Mouse (Mus musculus) lung, postnatal 0 days (tissue): Measurements from ENCODE around the gene Frmd4a.

Experiments used
- CTCF ChIP-seq: IDR thresholded peaks from 2 replicates; pipeline ENCODE4 v1.5.1; 2016; ENCODE audit warnings: antibody characterized with exemption, mild to moderate bottlenecking
- EP300 ChIP-seq: IDR thresholded peaks from 2 replicates; pipeline ENCODE4 v1.6.1; 2016; ENCODE audit warnings: antibody characterized with exemption, mild to moderate bottlenecking, control low read depth

DNA sequence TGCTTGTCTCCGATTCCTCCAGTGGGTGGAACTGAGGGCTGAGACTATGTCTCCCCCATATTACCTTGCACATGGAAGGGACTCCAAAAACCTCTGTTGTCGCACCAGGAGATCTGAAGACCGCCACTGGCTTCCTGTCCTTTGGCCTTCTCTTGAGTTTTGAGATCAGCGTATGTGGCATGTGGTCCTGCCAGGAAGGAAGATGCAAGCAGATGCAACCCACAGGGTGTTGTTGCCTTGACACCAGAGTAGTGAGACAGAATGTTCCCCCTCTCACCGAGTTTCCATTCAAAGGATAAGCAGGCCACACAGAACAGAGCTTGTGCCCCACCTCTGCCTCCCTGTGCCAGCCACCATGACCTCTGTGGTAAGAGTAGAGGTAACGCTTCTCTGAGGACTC is 563.1 kb downstream of the Frmd4a start:
- TF ChIP-seq CTCF (no peak), EP300 (no peak)
